Mouse (Mus musculus) bone marrow, adult 2 months (tissue): ENCODE measurements around the gene Unkl. TPM values are rescaled to one million over a fixed set of nuclear protein-coding genes. Genes with fewer than 3 reads are reported as not detected.

ENCODE experiments used
- H3K27ac ChIP-seq: fragments of 200-500 bp; 2 replicates; pipeline ENCODE4 v1.5.1; 2012; ENCODE audit warnings: low read depth, mild to moderate bottlenecking, control low read depth, inconsistent platforms, low read length; ENCODE audit not compliant: control insufficient read depth, poor library complexity, insufficient read depth
- H3K4me1 ChIP-seq: fragments of 200-500 bp; 2 replicates; pipeline ENCODE4 v1.6.1; 2011; ENCODE audit warnings: low read length; ENCODE audit not compliant: control insufficient read depth, insufficient read depth
- H3K4me3 ChIP-seq: fragments of 200-500 bp; replicated peaks from 2 replicates; pipeline ENCODE3; 2011; ENCODE audit warnings: mild to moderate bottlenecking, low read depth, low read length, control low read depth; ENCODE audit not compliant: control insufficient read depth
- CTCF ChIP-seq: fragments of 200-500 bp; IDR thresholded peaks from 2 replicates; pipeline ENCODE4 v1.5.1; 2011; ENCODE audit warnings: low read length, control low read depth; ENCODE audit not compliant: control insufficient read depth, insufficient read depth
- POLR2A ChIP-seq: fragments of 200-500 bp; IDR thresholded peaks from 2 replicates; pipeline ENCODE4 v1.6.1; 2011; ENCODE audit warnings: low read depth, mild to moderate bottlenecking, control low read depth, low read length, borderline replicate concordance; ENCODE audit not compliant: control insufficient read depth
- WGBS: fragments of 180-500 bp; shearing (Covaris S2); methylation state at CpG from one replicate; pipeline ENCODE4 v1.1.7; 2018; 5-methylcytosine and 5-hydroxymethylcytosine counted together
- polyA plus RNA-seq: library from polyadenylated mRNA; stranded (reverse); fragments of >200 nt; gene quantifications from 2 replicates; pipeline ENCODE4 v1.2.4, GENCODE M21; 2011; ENCODE audit warnings: low replicate concordance; ENCODE audit not compliant: missing spikeins, insufficient read depth, insufficient read length

Unkl gene
- polyA plus RNA-seq, 1 experiment, result 29.1 TPM

- no peak overlapping the region for H3K4me3 ChIP-seq
- TF ChIP-seq CTCF (no peak), POLR2A (no peak)
- WGBS, result 69% methylated on average over 3 of the region's 3 CpGs
- H3K27ac ChIP-seq, result no peak overlapping the region
- H3K4me1 ChIP-seq, result no peaks in the 10 kb centered on the region
Observed at GRCm38 (mm10) chr17:25172558-25172957, 15.6 kb upstream of the Unkl start.

DNA sequence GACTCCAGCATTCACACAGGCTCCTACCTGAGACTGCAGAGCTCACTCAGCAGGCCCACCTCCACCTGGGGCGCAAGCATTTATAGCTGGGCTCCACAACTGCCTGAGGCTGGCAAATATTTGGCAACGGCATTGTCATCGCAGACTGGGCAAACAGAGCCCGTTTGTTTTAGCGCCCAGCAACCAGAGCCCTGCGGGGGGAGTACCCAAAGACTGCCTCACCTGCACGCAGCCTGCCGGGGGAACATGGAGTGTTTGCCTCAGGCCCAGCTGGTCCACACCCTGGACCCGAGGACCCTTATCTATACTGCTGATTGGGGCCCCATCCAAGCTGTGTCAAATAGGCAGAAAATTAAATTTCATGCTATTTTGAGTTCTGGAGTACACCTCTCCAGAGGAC lies 12.8 kb upstream of the Unkl start, which contains the start of gene Gm38655:
Gm38655 (minus strand) TSS at position 61 of the 400 bp plus-strand sequence.
- H3K4me1 ChIP-seq, result no peaks in the 10 kb centered on the region
- no peak for TF ChIP-seq CTCF
- TF ChIP-seq POLR2A, result no peak
- 65% methylated on average over 9 of the region's 9 CpGs for WGBS
- H3K27ac ChIP-seq, result no peak within 1 kb of the TSS
- no peak within 1 kb of the TSS for H3K4me3 ChIP-seq

- Histone ChIP-seq H3K4me1 (peaks cover 3% of the 10 kb centered on the region), H3K27ac (no peak overlapping the region), H3K4me3 (no peak overlapping the region)
- TF ChIP-seq POLR2A (no peak), CTCF (peak; percentile 26; the same call in 1 of the 2 replicates)
Observed at GRCm38 (mm10) chr17:25183232-25183631, 5.0 kb upstream of the Unkl start.

DNA sequence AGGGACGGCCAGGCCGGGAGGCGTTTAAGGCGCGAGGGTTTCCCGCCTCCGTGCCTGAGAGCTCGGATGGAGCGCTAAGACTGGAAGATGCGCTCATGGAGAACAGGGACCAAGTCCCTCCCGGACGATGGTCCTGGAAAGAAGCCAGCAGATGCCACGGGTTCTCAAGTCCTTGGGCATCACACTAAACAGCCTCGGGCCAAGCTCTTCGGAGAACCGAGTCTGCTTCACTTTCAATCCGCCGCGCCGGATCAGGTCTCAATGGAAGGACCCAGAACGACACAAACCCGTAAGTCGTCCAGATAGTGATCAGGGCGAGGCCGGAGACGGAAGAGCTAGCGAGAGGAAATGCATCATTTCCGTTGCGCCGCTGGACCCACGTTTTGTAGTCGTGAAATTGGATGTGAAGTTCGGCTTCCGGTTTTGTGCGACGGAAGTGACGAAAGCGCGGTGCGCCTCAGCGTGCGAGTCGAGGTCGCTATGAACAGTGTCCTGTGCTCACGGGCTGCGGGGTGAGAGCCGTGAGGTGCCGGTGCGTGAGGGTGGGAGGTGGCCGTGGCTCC lies 4.0 kb upstream of the Unkl start, which contains the start of gene BC003965:
BC003965 (plus strand) TSS at position 426 of the 563 bp plus-strand sequence.
- under 1% methylated on average over 50 of the region's 50 CpGs for WGBS
- no peak for TF ChIP-seq CTCF
- TF ChIP-seq POLR2A, result peak; percentile 79; the same call in 1 of the 2 replicates
- peaks cover 3% of the 10 kb centered on the region for H3K4me1 ChIP-seq
- peak within 1 kb of the TSS; percentile 75 for H3K4me3 ChIP-seq
- H3K27ac ChIP-seq, result peak within 1 kb of the TSS; percentile 88

DNA sequence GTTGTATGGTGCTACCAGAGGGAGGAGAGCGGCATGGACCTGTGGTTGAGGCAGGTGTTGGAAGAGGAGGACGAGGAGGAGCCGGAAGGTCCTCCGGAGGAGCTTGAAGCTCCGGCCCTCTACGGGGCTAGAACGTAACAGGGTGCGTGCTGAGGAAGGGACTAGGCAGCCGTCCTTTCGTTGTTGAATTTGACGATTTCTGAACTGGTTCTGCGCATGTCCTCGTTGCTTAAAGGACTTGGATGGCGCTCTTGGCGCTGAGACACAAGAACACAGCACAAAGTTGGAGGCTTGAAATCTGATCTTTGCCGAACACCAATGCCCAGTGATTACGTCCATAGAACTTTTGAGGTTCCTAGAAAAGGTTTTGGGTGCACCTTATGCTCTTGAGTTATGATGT lies 3.2 kb upstream of the Unkl start:
- no peak overlapping the region for H3K27ac ChIP-seq
- TF ChIP-seq CTCF, result no peak
- TF ChIP-seq POLR2A, result no peak

DNA sequence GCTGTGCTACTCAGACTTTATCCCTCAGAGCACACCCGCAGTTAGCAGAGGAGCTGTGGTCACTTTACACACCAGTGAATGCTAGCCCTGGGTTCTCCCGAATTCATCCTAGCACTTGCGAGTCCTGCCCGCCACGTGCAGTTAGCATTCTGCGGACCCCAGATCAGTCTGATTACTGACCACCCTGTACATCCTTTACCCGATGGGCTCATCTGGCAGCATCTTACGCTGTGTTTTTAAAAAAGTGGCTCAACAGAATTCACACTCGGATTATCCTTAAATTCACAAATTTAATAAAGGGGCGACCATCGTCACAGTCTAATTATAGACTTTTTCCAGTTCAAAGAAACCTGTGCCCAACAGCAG lies 430 bp upstream of the Unkl start:
- H3K4me3 ChIP-seq, result peak overlapping the region; percentile 80
- peaks cover 3% of the 10 kb centered on the region for H3K4me1 ChIP-seq
- TF ChIP-seq CTCF, result no peak
- TF ChIP-seq POLR2A, result no peak
- 20% methylated on average over 11 of the region's 11 CpGs for WGBS
- H3K27ac ChIP-seq, result no peak overlapping the region

More for the DNA sequence above, 3.2 kb upstream of the Unkl start:
- WGBS, result 7% methylated on average over 17 of the region's 17 CpGs
- Histone ChIP-seq H3K4me1 (peaks cover 3% of the 10 kb centered on the region), H3K4me3 (peak overlapping the region; percentile 75)

GRCm38 (mm10) chr17:25189091-25189490 lies 894 bp downstream of the Unkl start:
- no peak overlapping the region for H3K27ac ChIP-seq

DNA sequence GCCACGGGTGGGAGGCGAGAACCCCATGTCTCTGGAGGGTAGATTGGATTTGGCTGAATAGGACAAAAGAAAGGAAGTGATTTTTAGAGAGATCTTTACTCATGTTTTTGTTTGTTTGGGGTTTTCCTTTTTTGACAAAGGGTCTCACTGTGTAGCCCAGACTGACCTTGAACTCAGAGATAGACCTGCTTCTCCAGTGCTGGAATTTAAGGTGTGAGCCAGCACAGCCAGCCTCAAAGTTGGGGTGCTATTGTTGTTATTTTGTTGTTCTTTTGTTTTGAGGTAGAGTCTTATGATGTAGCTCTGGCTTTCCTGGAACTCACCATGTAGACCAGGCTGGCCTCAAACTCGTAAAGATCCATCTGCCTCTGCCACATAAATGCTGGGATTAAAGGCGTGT lies 14.2 kb downstream of the Unkl start:
- no peaks in the 10 kb centered on the region for H3K4me1 ChIP-seq
- H3K4me3 ChIP-seq, result no peak overlapping the region
- H3K27ac ChIP-seq, result no peak overlapping the region
- 82% methylated on average over 4 of the region's 4 CpGs for WGBS
- no peak for TF ChIP-seq POLR2A
- no peak for TF ChIP-seq CTCF

More at GRCm38 (mm10) chr17:25189091-25189490, 894 bp downstream of the Unkl start:
- TF ChIP-seq CTCF (no peak), POLR2A (no peak)
- WGBS, result 6% methylated on average over 13 of the region's 16 CpGs
- Histone ChIP-seq H3K4me1 (peaks cover 3% of the 10 kb centered on the region), H3K4me3 (peak overlapping the region; percentile 80)
